Mouse (Mus musculus) embryonic stem cell, embryonic (primary cell): ENCODE data around the gene Nprl3.

Experiments used
- CTCF ChIA-PET, 4 experiments: fragments of 300-600 bp in 2 of 4; fragments of 350-600 bp in 2 of 4; sonication (Branson Sonifier 250); formaldehyde crosslinking; loops; one replicate each; lab custom pipeline; 2022; ENCODE audit warnings: inconsistent platforms in 2 of 4; lab: Charles Lee
- POLR2A ChIA-PET, 4 experiments: fragments of 300-600 bp in 2 of 4; fragments of 350-600 bp in 2 of 4; sonication (Branson Sonifier 250); formaldehyde crosslinking; loops; one replicate each; lab custom pipeline; 2022; ENCODE audit warnings: antibody characterized with exemption in 4 of 4, inconsistent platforms in 1 of 4; lab: Charles Lee

Gene Nprl3

GRCm38 (mm10) chr11:32189434-32189833, 78.1 kb downstream of the Nprl3 start:
- CTCF ChIA-PET = interaction anchor here in 2 of 4 experiments (0.7 to 2.1 kb wide), 5 partner anchors 27 to 131 kb away, joined by 3 to 8 read pairs (median 5); no protein-coding TSS in a partner anchor
- POLR2A ChIA-PET = no interaction called here

- ChIA-PET POLR2A (no interaction called here), CTCF (no interaction called here)
Observed at GRCm38 (mm10) chr11:32188881-32189280, 78.6 kb downstream of the Nprl3 start.

DNA sequence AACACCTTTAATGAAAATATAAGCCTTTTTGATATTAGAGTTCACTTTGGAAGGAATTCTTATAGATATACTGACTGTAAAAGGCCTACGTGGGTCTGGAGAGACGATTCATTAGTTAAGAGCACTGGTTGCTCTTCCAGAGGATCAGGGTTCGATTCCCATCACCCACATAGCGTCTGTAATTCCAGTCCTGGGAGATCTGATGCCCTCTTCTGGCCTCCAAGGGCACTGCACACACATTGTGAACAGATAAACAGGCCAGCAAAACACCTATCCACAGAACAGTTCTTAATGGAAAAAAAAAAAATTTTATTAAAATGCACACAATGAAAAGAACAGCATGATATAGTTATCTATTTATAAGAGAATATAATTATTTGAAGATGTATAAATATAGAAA, 80.3 kb downstream of the Nprl3 start:
- CTCF ChIA-PET = no interaction called here

GRCm38 (mm10) chr11:32186031-32186430, 81.5 kb downstream of the Nprl3 start:
- CTCF ChIA-PET = no interaction called here

More for the DNA sequence above, 80.3 kb downstream of the Nprl3 start:
- POLR2A ChIA-PET = no interaction called here

GRCm38 (mm10) chr11:32184469-32184868, 83.0 kb downstream of the Nprl3 start:
- ChIA-PET POLR2A (interaction anchor here in 1 of 4 experiments (1.1 kb wide), 1 partner anchor 21 kb away, joined by 3 read pairs; the partner anchor contains the start of gene Snrnp25), CTCF (interaction anchor here in 2 of 4 experiments (0.5 to 5.4 kb wide), 3 partner anchors 137 to 175 kb away, joined by 3 to 136 read pairs (median 36); no protein-coding TSS in a partner anchor)

More at GRCm38 (mm10) chr11:32186031-32186430, 81.5 kb downstream of the Nprl3 start:
- POLR2A ChIA-PET = no interaction called here

DNA sequence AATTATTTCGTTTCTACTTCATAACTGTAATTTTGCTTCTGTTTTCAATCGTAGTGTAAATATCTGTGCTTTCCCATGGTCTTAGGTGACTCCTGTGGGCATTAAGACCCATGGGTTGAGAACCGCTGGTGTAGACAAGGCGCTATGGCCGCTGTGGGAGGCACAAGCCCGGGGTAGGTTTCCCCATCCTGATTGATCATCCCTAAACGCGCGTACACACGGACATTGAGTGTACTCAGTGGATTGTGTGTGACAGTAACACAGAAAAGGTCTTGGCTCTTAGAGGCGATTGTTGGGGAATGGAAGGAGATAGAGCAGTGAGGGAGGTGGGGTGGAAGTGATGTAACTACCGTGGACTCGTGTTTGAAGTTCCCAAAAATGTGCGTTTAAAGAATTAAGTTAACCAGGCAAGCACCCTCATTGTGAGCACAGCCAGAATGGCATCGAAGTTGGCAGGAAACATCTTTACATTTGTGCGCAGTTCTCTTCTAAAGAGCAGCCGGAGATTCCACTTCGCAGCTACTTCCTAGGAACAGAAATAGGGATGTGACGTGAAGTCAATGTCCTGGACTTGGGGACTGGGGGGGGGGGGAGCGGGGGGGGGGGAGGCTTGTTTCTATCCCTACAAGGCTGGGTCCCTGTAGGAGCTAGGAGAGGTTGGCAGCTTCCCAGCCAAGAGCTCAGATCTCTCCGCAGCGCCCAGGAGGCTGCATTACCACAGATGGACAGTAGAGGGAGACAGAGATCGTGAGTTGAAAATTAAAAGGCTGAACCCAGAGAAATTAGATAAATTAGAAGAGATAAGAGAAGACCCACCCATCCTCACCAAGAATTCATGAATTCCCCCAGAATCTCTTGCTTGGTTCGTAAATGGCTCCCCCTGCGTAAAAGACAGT, 85.3 kb downstream of the Nprl3 start:
- ChIA-PET CTCF (interaction anchor here (0.5 to 5.4 kb wide), 112 partner anchors 9 to 806 kb away, joined by 3 to 136 read pairs (median 4); partner anchors contain the start of genes Hbq1a (in 3 of the 4), Il9r (in 3 of the 4), Hbq1b (in 2 of the 4) and Snrnp25 (in 2 of the 4)), POLR2A (interaction anchor here (0.5 to 1.6 kb wide), 20 partner anchors 9 to 501 kb away, joined by 3 to 8 read pairs (median 3); partner anchors contain the start of genes Nprl3 (in 1 of the 4) and Snrnp25 (in 1 of the 4))

- ChIA-PET CTCF (interaction anchor here in 2 of 4 experiments (1.2 to 5.4 kb wide), 6 partner anchors 19 to 566 kb away, joined by 3 to 136 read pairs (median 16); no protein-coding TSS in a partner anchor), POLR2A (interaction anchor here in 2 of 4 experiments (1.5 to 1.6 kb wide), 2 partner anchors 10 to 19 kb away, joined by 3 read pairs; no protein-coding TSS in a partner anchor)
Observed at GRCm38 (mm10) chr11:32181246-32181645, 86.3 kb downstream of the Nprl3 start.

- ChIA-PET CTCF (interaction anchor here in 2 of 4 experiments (0.6 to 1.6 kb wide), 3 partner anchors 17 to 68 kb away, joined by 3 to 6 read pairs (median 6); no protein-coding TSS in a partner anchor), POLR2A (interaction anchor here in 2 of 4 experiments (0.5 to 0.8 kb wide), 2 partner anchors 18 to 461 kb away, joined by 3 to 5 read pairs; no protein-coding TSS in a partner anchor)
Observed at GRCm38 (mm10) chr11:32178506-32178905, 89.0 kb downstream of the Nprl3 start.
